Mouse (Mus musculus) liver, adult 2 months (tissue): ENCODE results near the gene Pdgfb. TPM values are rescaled to one million over a fixed set of nuclear protein-coding genes. Genes with fewer than 3 reads are reported as not detected.
A peak's percentile ranks its signal among the peaks of the same experiment; 100 is the strongest.

Source experiments
- DNase-seq: peaks from one replicate; pipeline ENCODE4 v3.0.0-alpha.2; 2011; ENCODE audit warnings: low read depth, low spot score; ENCODE audit errors: extremely low read depth
- H3K27ac ChIP-seq: fragments of 200-500 bp; replicated peaks from 2 replicates; pipeline ENCODE4 v1.5.1; 2012; ENCODE audit warnings: low read depth, mild to moderate bottlenecking, control low read depth, inconsistent platforms, low read length; ENCODE audit not compliant: insufficient read depth
- H3K27me3 ChIP-seq: fragments of 200-500 bp; 2 replicates; pipeline ENCODE4 v1.6.1; 2012; ENCODE audit warnings: mild to moderate bottlenecking, moderate library complexity, low read length, inconsistent platforms; ENCODE audit not compliant: control insufficient read depth, insufficient read depth
- H3K36me3 ChIP-seq: fragments of 200-500 bp; 2 replicates; pipeline ENCODE4 v1.6.1; 2012; ENCODE audit warnings: low read length, inconsistent platforms; ENCODE audit not compliant: control insufficient read depth, insufficient read depth
- H3K4me1 ChIP-seq: fragments of 200-500 bp; 2 replicates; pipeline ENCODE4 v1.6.1; 2011; ENCODE audit warnings: low read length; ENCODE audit not compliant: control insufficient read depth, insufficient read depth
- H3K4me3 ChIP-seq: fragments of 200-500 bp; 2 replicates; pipeline ENCODE4 v1.5.1; 2011; ENCODE audit warnings: low read depth, mild to moderate bottlenecking, control low read depth, low read length, moderate library complexity; ENCODE audit not compliant: insufficient read depth
- H3K79me2 ChIP-seq: fragments of 200-500 bp; 2 replicates; pipeline ENCODE4 v1.6.1; 2012; ENCODE audit warnings: inconsistent platforms, mild to moderate bottlenecking, low read length, moderate library complexity; ENCODE audit not compliant: control insufficient read depth, insufficient read depth
- H3K9ac ChIP-seq: fragments of 200-500 bp; 2 replicates; pipeline ENCODE4 v1.6.1; 2012; ENCODE audit warnings: low read depth, mild to moderate bottlenecking, control low read depth, inconsistent platforms, low read length
- CTCF ChIP-seq: fragments of 200-500 bp; IDR thresholded peaks from 2 replicates; pipeline ENCODE4 v1.5.1; 2011; ENCODE audit warnings: low read depth, low read length, control low read depth
- POLR2A ChIP-seq: fragments of 200-500 bp; IDR thresholded peaks from 2 replicates; pipeline ENCODE4 v1.6.1; 2011; ENCODE audit warnings: low read length, control low read depth; ENCODE audit not compliant: insufficient read depth; ENCODE audit errors: extremely low read depth
- WGBS: fragments of 180-500 bp; shearing (Covaris S2); methylation state at CpG from one replicate; pipeline ENCODE4 v1.1.7; 2018; 5-methylcytosine and 5-hydroxymethylcytosine counted together
- polyA plus RNA-seq: library from polyadenylated mRNA; depleted of rRNA; stranded (reverse); fragments of >200 nt; gene quantifications from 2 replicates; pipeline ENCODE4 v1.2.3, GENCODE M21; 2012
- total RNA-seq: library from RNA; depleted of rRNA; stranded (reverse); fragments of >200 nt; gene quantifications from 2 replicates; pipeline ENCODE4 v1.2.3, GENCODE M21; 2014

Pdgfb gene
- total and polyA plus RNA-seq, 2 experiments = 0.65 to 1.2 TPM

GRCm38 (mm10) chr15:79951730-79952503 is 62.9 kb downstream of the Pdgfb start:
- 0 out of 2 replicates have a peak, but pooled peaks cover 2% of the 10 kb centered on the region for H3K4me1 ChIP-seq
- H3K27me3 ChIP-seq = no peaks in the 10 kb centered on the region; the same call in 1 of the 2 replicates
- no peak overlapping the region for H3K9ac ChIP-seq
- no peak overlapping the region for H3K4me3 ChIP-seq
- H3K27ac ChIP-seq = peak overlapping the region; percentile 30
- no peak for DNase-seq
- WGBS = 51% methylated on average over 14 of the region's 14 CpGs
- TF ChIP-seq CTCF = no peak
- no peak for TF ChIP-seq POLR2A
- no peaks in the 10 kb centered on the region for H3K36me3 ChIP-seq
- no peaks in the 10 kb centered on the region for H3K79me2 ChIP-seq

GRCm38 (mm10) chr15:79951226-79951625 is 63.6 kb downstream of the Pdgfb start:
- H3K4me1 ChIP-seq = 0 out of 2 replicates have a peak, but pooled peaks cover 2% of the 10 kb centered on the region
- H3K27ac ChIP-seq = peak overlapping the region; percentile 34
- no peak overlapping the region for H3K9ac ChIP-seq

GRCm38 (mm10) chr15:79950250-79951025 is 64.3 kb downstream of the Pdgfb start:
- peak overlapping the region; percentile 34 for H3K27ac ChIP-seq
- no peak for DNase-seq
- H3K36me3 ChIP-seq = no peaks in the 10 kb centered on the region
- WGBS = 10% methylated on average over 24 of the region's 24 CpGs
- H3K79me2 ChIP-seq = no peaks in the 10 kb centered on the region
- H3K27me3 ChIP-seq = no peaks in the 10 kb centered on the region; the same call in 1 of the 2 replicates
- no peak overlapping the region; the same call in 1 of the 2 replicates for H3K9ac ChIP-seq
- TF ChIP-seq POLR2A (no peak), CTCF (peak; percentile 64)
- H3K4me3 ChIP-seq = no peak overlapping the region
- H3K4me1 ChIP-seq = 0 out of 2 replicates have a peak, but pooled peaks cover 2% of the 10 kb centered on the region

More at GRCm38 (mm10) chr15:79951226-79951625, 63.6 kb downstream of the Pdgfb start:
- TF ChIP-seq CTCF (no peak), POLR2A (no peak)
- no peaks in the 10 kb centered on the region; the same call in 1 of the 2 replicates for H3K27me3 ChIP-seq
- 86% methylated on average over 6 of the region's 6 CpGs for WGBS
- H3K79me2 ChIP-seq = no peaks in the 10 kb centered on the region
- no peak overlapping the region for H3K4me3 ChIP-seq
- H3K36me3 ChIP-seq = no peaks in the 10 kb centered on the region
- no peak for DNase-seq

GRCm38 (mm10) chr15:79947681-79948080 is 67.1 kb downstream of the Pdgfb start:
- H3K79me2 ChIP-seq = no peaks in the 10 kb centered on the region
- H3K4me3 ChIP-seq = no peak overlapping the region
- no peak overlapping the region for H3K9ac ChIP-seq
- no peak overlapping the region for H3K27ac ChIP-seq
- WGBS = 78% methylated on average over 6 of the region's 6 CpGs
- no peak for DNase-seq
- H3K4me1 ChIP-seq = 0 out of 2 replicates have a peak, but pooled peaks cover 2% of the 10 kb centered on the region
- no peak for TF ChIP-seq POLR2A
- TF ChIP-seq CTCF = no peak
- no peaks in the 10 kb centered on the region; the same call in 1 of the 2 replicates for H3K27me3 ChIP-seq
- H3K36me3 ChIP-seq = no peaks in the 10 kb centered on the region

GRCm38 (mm10) chr15:79946790-79947189 is 68.0 kb downstream of the Pdgfb start:
- Histone ChIP-seq H3K27me3 (no peaks in the 10 kb centered on the region; the same call in 1 of the 2 replicates), H3K36me3 (no peaks in the 10 kb centered on the region), H3K4me1 (0 out of 2 replicates have a peak, but pooled peaks cover 2% of the 10 kb centered on the region), H3K9ac (no peak overlapping the region), H3K27ac (no peak overlapping the region), H3K4me3 (no peak overlapping the region), H3K79me2 (no peaks in the 10 kb centered on the region)
- 75% methylated on average over 9 of the region's 9 CpGs for WGBS
- DNase-seq = no peak
- TF ChIP-seq POLR2A (no peak), CTCF (peak; percentile 51)
